Mouse (Mus musculus): ENCODE measurements around the gene Dhx58. TPM values are rescaled to one million over a fixed set of nuclear protein-coding genes. Genes with fewer than 3 reads are reported as not detected.
A peak's percentile ranks its signal among the peaks of the same experiment; 100 is the strongest.

Dhx58 gene
- polyA plus RNA-seq, 1 experiment from 2014 or later = 3.9 TPM

GRCm38 (mm10) chr11:100746546-100746945 lies 42.5 kb upstream of the Dhx58 start:
- Histone ChIP-seq H3K4me1 (ENCODE audit: insufficient read depth) (peaks cover 12% of the 10 kb centered on the region), H3K36me3 (replicated peaks; ENCODE audit: insufficient read depth, low read length) (no peaks in the 10 kb centered on the region), H3K27me3 (ENCODE audit: insufficient read depth, low read length) (peaks cover 10% of the 10 kb centered on the region; the same call in 1 of the 2 replicates), H3K9me3 (ENCODE audit: low read length) (no peaks in the 10 kb centered on the region), H3K27ac (ENCODE audit: low read depth) (0 out of 2 replicates have a peak overlapping the region, but pooled peaks have one; percentile 3), H3K4me3 (ENCODE audit: low read depth, low read length) (no peak overlapping the region), H3K4me2 (ENCODE audit: low read depth, low read length) (no peak overlapping the region), H3K9ac (replicated peaks) (no peak overlapping the region)
- WGBS (ENCODE audit: insufficient replicate concordance) = 84% methylated on average over 10 of the region's 10 CpGs
- DNase-seq = no peak
- no peak for ATAC-seq
- TF ChIP-seq CTCF (IDR thresholded peaks at IDR 0.05; ENCODE audit: low read depth) (no peak), EP300 (IDR thresholded peaks at IDR 0.05; ENCODE audit: low read depth) (no peak)

- TF ChIP-seq EP300 (IDR thresholded peaks at IDR 0.05; ENCODE audit: low read depth) = no peak
- peak; percentile 80 for TF ChIP-seq CTCF (IDR thresholded peaks at IDR 0.05; ENCODE audit: low read depth)
- Histone ChIP-seq H3K4me1 (ENCODE audit: insufficient read depth) (peaks cover 12% of the 10 kb centered on the region), H3K9me3 (ENCODE audit: low read length) (no peaks in the 10 kb centered on the region), H3K36me3 (replicated peaks; ENCODE audit: insufficient read depth, low read length) (no peaks in the 10 kb centered on the region), H3K27ac (ENCODE audit: low read depth) (no peak overlapping the region), H3K4me3 (ENCODE audit: low read depth, low read length) (no peak overlapping the region), H3K27me3 (ENCODE audit: insufficient read depth, low read length) (peaks cover 10% of the 10 kb centered on the region; the same call in 1 of the 2 replicates), H3K9ac (replicated peaks) (no peak overlapping the region), H3K4me2 (ENCODE audit: low read depth, low read length) (no peak overlapping the region)
- ATAC-seq (no peak), DNase-seq (peak; percentile 60)
- 16% methylated on average over 6 of the region's 6 CpGs for WGBS (ENCODE audit: insufficient replicate concordance)
These were observed 41.0 kb upstream of the Dhx58 start for GRCm38 (mm10) chr11:100745085-100745484.

- Histone ChIP-seq H3K4me1 (ENCODE audit: insufficient read depth) (peaks cover 17% of the 10 kb centered on the region), H3K27me3 (ENCODE audit: insufficient read depth, low read length) (no peaks in the 10 kb centered on the region), H3K27ac (ENCODE audit: low read depth) (no peak overlapping the region), H3K9ac (replicated peaks) (no peak overlapping the region), H3K9me3 (ENCODE audit: low read length) (no peaks in the 10 kb centered on the region), H3K4me3 (ENCODE audit: low read depth, low read length) (no peak overlapping the region), H3K36me3 (replicated peaks; ENCODE audit: insufficient read depth, low read length) (no peaks in the 10 kb centered on the region), H3K4me2 (ENCODE audit: low read depth, low read length) (no peak overlapping the region)
- no peak for TF ChIP-seq EP300 (IDR thresholded peaks at IDR 0.05; ENCODE audit: low read depth)
- TF ChIP-seq CTCF (IDR thresholded peaks at IDR 0.05; ENCODE audit: low read depth) = no peak
- DNase-seq (no peak), ATAC-seq (no peak)
- WGBS (ENCODE audit: insufficient replicate concordance) = 81% methylated on average over 6 of the region's 6 CpGs
These were observed 37.3 kb upstream of the Dhx58 start for GRCm38 (mm10) chr11:100741348-100741747.

GRCm38 (mm10) chr11:100738749-100739148 lies 34.7 kb upstream of the Dhx58 start:
- Histone ChIP-seq H3K27me3 (ENCODE audit: insufficient read depth, low read length) (no peaks in the 10 kb centered on the region), H3K4me3 (ENCODE audit: low read depth, low read length) (peak overlapping the region; percentile 100), H3K36me3 (replicated peaks; ENCODE audit: insufficient read depth, low read length) (peaks cover 5% of the 10 kb centered on the region; the same call in 1 of the 2 replicates), H3K9ac (replicated peaks) (peak overlapping the region; percentile 69), H3K4me1 (ENCODE audit: insufficient read depth) (peaks cover 33% of the 10 kb centered on the region), H3K27ac (ENCODE audit: low read depth) (peak overlapping the region; percentile 79), H3K9me3 (ENCODE audit: low read length) (no peaks in the 10 kb centered on the region), H3K4me2 (ENCODE audit: low read depth, low read length) (peak overlapping the region; percentile 88)
- no peak for ATAC-seq
- WGBS (ENCODE audit: insufficient replicate concordance) = 21% methylated on average over 5 of the region's 5 CpGs
- no peak for TF ChIP-seq CTCF (IDR thresholded peaks at IDR 0.05; ENCODE audit: low read depth)
- TF ChIP-seq EP300 (IDR thresholded peaks at IDR 0.05; ENCODE audit: low read depth) = no peak
- no peak for DNase-seq

- peak; percentile 99 for DNase-seq
- Histone ChIP-seq H3K9me3 (ENCODE audit: low read length) (no peaks in the 10 kb centered on the region), H3K27me3 (ENCODE audit: insufficient read depth, low read length) (no peaks in the 10 kb centered on the region), H3K4me1 (ENCODE audit: insufficient read depth) (peaks cover 33% of the 10 kb centered on the region), H3K27ac (ENCODE audit: low read depth) (peak within 1 kb of the TSS; percentile 97), H3K36me3 (replicated peaks; ENCODE audit: insufficient read depth, low read length) (peaks cover 6% of the 10 kb centered on the region; the same call in 1 of the 2 replicates), H3K9ac (replicated peaks) (peak within 1 kb of the TSS; percentile 100), H3K4me3 (ENCODE audit: low read depth, low read length) (peak within 1 kb of the TSS; percentile 100), H3K4me2 (ENCODE audit: low read depth, low read length) (peak within 1 kb of the TSS; percentile 88)
- ATAC-seq = peak; percentile 99
- 0 out of 2 replicates have a peak, but pooled peaks have one; percentile 12 for TF ChIP-seq CTCF (IDR thresholded peaks at IDR 0.05; ENCODE audit: low read depth)
- peak; percentile 54; the same call in 1 of the 2 replicates for TF ChIP-seq EP300 (IDR thresholded peaks at IDR 0.05; ENCODE audit: low read depth)
- WGBS (ENCODE audit: insufficient replicate concordance) = under 1% methylated on average over 39 of the region's 39 CpGs
These were observed 34.1 kb upstream of the Dhx58 start, which contains the start of gene Rab5c for GRCm38 (mm10) chr11:100738066-100738604. TSS of gene Rab5c (minus strand) at chr11:100738215.

- Histone ChIP-seq H3K9me3 (ENCODE audit: low read length) (no peaks in the 10 kb centered on the region), H3K4me1 (ENCODE audit: insufficient read depth) (peaks cover 33% of the 10 kb centered on the region), H3K27me3 (ENCODE audit: insufficient read depth, low read length) (no peaks in the 10 kb centered on the region), H3K4me2 (ENCODE audit: low read depth, low read length) (peak overlapping the region; percentile 82), H3K36me3 (replicated peaks; ENCODE audit: insufficient read depth, low read length) (peaks cover 13% of the 10 kb centered on the region; the same call in 1 of the 2 replicates), H3K4me3 (ENCODE audit: low read depth, low read length) (peak overlapping the region; percentile 100), H3K9ac (replicated peaks) (peak overlapping the region; percentile 100), H3K27ac (ENCODE audit: low read depth) (peak overlapping the region; percentile 97)
- ATAC-seq (peak; percentile 5; the same call in 1 of the 2 replicates), DNase-seq (peak; percentile 45)
- no peak for TF ChIP-seq EP300 (IDR thresholded peaks at IDR 0.05; ENCODE audit: low read depth)
- no peak for TF ChIP-seq CTCF (IDR thresholded peaks at IDR 0.05; ENCODE audit: low read depth)
- under 1% methylated on average over 13 of the region's 13 CpGs for WGBS (ENCODE audit: insufficient replicate concordance)
These were observed 33.1 kb upstream of the Dhx58 start for GRCm38 (mm10) chr11:100737105-100737733.

Data from liver, postnatal 0 days (tissue).